Mouse (Mus musculus): ENCODE measurements at regions not wholly inside any gene's neighbourhood (a gene's known extent, or its start where the extent isn't known, plus 50 kb on each side); places are given as distances from the start of the nearest gene placed in this dataset.

- ATAC-seq, result no peak
- Histone ChIP-seq H3K4me3 (ENCODE audit: low read depth, low read length) (no peak overlapping the region), H3K4me1 (ENCODE audit: insufficient read depth) (no peaks in the 10 kb centered on the region), H3K27me3 (ENCODE audit: insufficient read depth, low read length) (no peaks in the 10 kb centered on the region), H3K9me3 (ENCODE audit: low read length) (no peaks in the 10 kb centered on the region), H3K27ac (ENCODE audit: low read depth, low read length) (no peak overlapping the region), H3K4me2 (ENCODE audit: low read depth) (no peak overlapping the region), H3K36me3 (ENCODE audit: insufficient read depth) (no peaks in the 10 kb centered on the region), H3K9ac (no peak overlapping the region)
- DNase-seq, result no peak
- WGBS, result 96% methylated on average over 1 of the region's 1 CpGs
- TF ChIP-seq CTCF (IDR thresholded peaks at IDR 0.05; ENCODE audit: low read depth), result no peak
Measured at GRCm38 (mm10) chr2:46652616-46653015, 1535.4 kb upstream of the Zeb2 start.

GRCm38 (mm10) chr2:46646366-46646765 is 1529.2 kb upstream of the Zeb2 start:
- Histone ChIP-seq H3K27ac (ENCODE audit: low read depth, low read length) (no peak overlapping the region), H3K4me1 (ENCODE audit: insufficient read depth) (no peaks in the 10 kb centered on the region), H3K9ac (no peak overlapping the region), H3K4me3 (ENCODE audit: low read depth, low read length) (no peak overlapping the region), H3K9me3 (ENCODE audit: low read length) (no peaks in the 10 kb centered on the region), H3K27me3 (ENCODE audit: insufficient read depth, low read length) (no peaks in the 10 kb centered on the region), H3K4me2 (ENCODE audit: low read depth) (no peak overlapping the region), H3K36me3 (ENCODE audit: insufficient read depth) (no peaks in the 10 kb centered on the region)
- no peak for TF ChIP-seq CTCF (IDR thresholded peaks at IDR 0.05; ENCODE audit: low read depth)
- 75% methylated on average over 2 of the region's 2 CpGs for WGBS
- DNase-seq (no peak), ATAC-seq (no peak)

GRCm38 (mm10) chr2:46609217-46609616 is 1492.0 kb upstream of the Zeb2 start:
- Histone ChIP-seq H3K4me1 (ENCODE audit: insufficient read depth) (no peaks in the 10 kb centered on the region), H3K9ac (no peak overlapping the region), H3K36me3 (ENCODE audit: insufficient read depth) (no peaks in the 10 kb centered on the region), H3K4me3 (ENCODE audit: low read depth, low read length) (no peak overlapping the region), H3K9me3 (ENCODE audit: low read length) (no peaks in the 10 kb centered on the region), H3K27ac (ENCODE audit: low read depth, low read length) (no peak overlapping the region), H3K27me3 (ENCODE audit: insufficient read depth, low read length) (no peaks in the 10 kb centered on the region), H3K4me2 (ENCODE audit: low read depth) (no peak overlapping the region)
- ATAC-seq (peak; percentile 54; the same call in 1 of the 2 replicates), DNase-seq (peak; percentile 8)
- no peak for TF ChIP-seq CTCF (IDR thresholded peaks at IDR 0.05; ENCODE audit: low read depth)
- 62% methylated on average over 2 of the region's 2 CpGs for WGBS

- no peaks in the 10 kb centered on the region for H3K36me3 ChIP-seq (ENCODE audit: insufficient read depth)
- no peak for ATAC-seq
- no peaks in the 10 kb centered on the region for H3K9me3 ChIP-seq (ENCODE audit: low read length)
- H3K4me1 ChIP-seq (ENCODE audit: insufficient read depth), result no peaks in the 10 kb centered on the region
- WGBS, result 72% methylated on average over 2 of the region's 2 CpGs
- no peak overlapping the region for H3K27ac ChIP-seq (ENCODE audit: low read depth, low read length)
- no peak for DNase-seq
- no peak overlapping the region for H3K9ac ChIP-seq
- TF ChIP-seq CTCF (IDR thresholded peaks at IDR 0.05; ENCODE audit: low read depth), result no peak
- H3K4me2 ChIP-seq (ENCODE audit: low read depth), result no peak overlapping the region
- H3K27me3 ChIP-seq (ENCODE audit: insufficient read depth, low read length), result no peaks in the 10 kb centered on the region
- no peak overlapping the region for H3K4me3 ChIP-seq (ENCODE audit: low read depth, low read length)
Measured at GRCm38 (mm10) chr2:46581773-46582172, 1464.6 kb upstream of the Zeb2 start.

- no peak overlapping the region for H3K4me3 ChIP-seq (ENCODE audit: low read depth, low read length)
- H3K27ac ChIP-seq (ENCODE audit: low read depth, low read length), result no peak overlapping the region
- H3K4me1 ChIP-seq (ENCODE audit: insufficient read depth), result no peaks in the 10 kb centered on the region
- H3K9ac ChIP-seq, result no peak overlapping the region
- DNase-seq (no peak), ATAC-seq (no peak)
- no peaks in the 10 kb centered on the region for H3K9me3 ChIP-seq (ENCODE audit: low read length)
- no peaks in the 10 kb centered on the region for H3K27me3 ChIP-seq (ENCODE audit: insufficient read depth, low read length)
- WGBS, result 92% methylated on average over 2 of the region's 2 CpGs
- no peaks in the 10 kb centered on the region for H3K36me3 ChIP-seq (ENCODE audit: insufficient read depth)
- H3K4me2 ChIP-seq (ENCODE audit: low read depth), result no peak overlapping the region
- TF ChIP-seq CTCF (IDR thresholded peaks at IDR 0.05; ENCODE audit: low read depth), result no peak
Measured at GRCm38 (mm10) chr2:46570416-46570815, 1453.2 kb upstream of the Zeb2 start.

- no peaks in the 10 kb centered on the region for H3K9me3 ChIP-seq (ENCODE audit: low read length)
- no peak overlapping the region for H3K9ac ChIP-seq
- no peaks in the 10 kb centered on the region for H3K4me1 ChIP-seq (ENCODE audit: insufficient read depth)
- DNase-seq (no peak), ATAC-seq (no peak)
- no peaks in the 10 kb centered on the region for H3K27me3 ChIP-seq (ENCODE audit: insufficient read depth, low read length)
- no peak overlapping the region for H3K4me3 ChIP-seq (ENCODE audit: low read depth, low read length)
- no peak overlapping the region for H3K4me2 ChIP-seq (ENCODE audit: low read depth)
- no peaks in the 10 kb centered on the region for H3K36me3 ChIP-seq (ENCODE audit: insufficient read depth)
- no peak overlapping the region for H3K27ac ChIP-seq (ENCODE audit: low read depth, low read length)
- no peak for TF ChIP-seq CTCF (IDR thresholded peaks at IDR 0.05; ENCODE audit: low read depth)
- 72% methylated on average over 1 of the region's 1 CpGs for WGBS
Measured at GRCm38 (mm10) chr2:46533395-46533794, 1416.2 kb upstream of the Zeb2 start.

- ATAC-seq (no peak), DNase-seq (no peak)
- Histone ChIP-seq H3K4me3 (ENCODE audit: low read depth, low read length) (no peak overlapping the region), H3K9ac (no peak overlapping the region), H3K4me1 (ENCODE audit: insufficient read depth) (no peaks in the 10 kb centered on the region), H3K9me3 (ENCODE audit: low read length) (no peaks in the 10 kb centered on the region), H3K36me3 (ENCODE audit: insufficient read depth) (no peaks in the 10 kb centered on the region), H3K4me2 (ENCODE audit: low read depth) (no peak overlapping the region), H3K27me3 (ENCODE audit: insufficient read depth, low read length) (no peaks in the 10 kb centered on the region), H3K27ac (ENCODE audit: low read depth, low read length) (no peak overlapping the region)
- no peak for TF ChIP-seq CTCF (IDR thresholded peaks at IDR 0.05; ENCODE audit: low read depth)
- 90% methylated on average over 1 of the region's 1 CpGs for WGBS
Measured at GRCm38 (mm10) chr2:46530686-46531085, 1413.5 kb upstream of the Zeb2 start.

- no peak for TF ChIP-seq CTCF (IDR thresholded peaks at IDR 0.05; ENCODE audit: low read depth)
- no peaks in the 10 kb centered on the region for H3K36me3 ChIP-seq (ENCODE audit: insufficient read depth)
- no peaks in the 10 kb centered on the region for H3K4me1 ChIP-seq (ENCODE audit: insufficient read depth)
- no peak overlapping the region for H3K4me3 ChIP-seq (ENCODE audit: low read depth, low read length)
- no peak for ATAC-seq
- no peak for DNase-seq
- WGBS, result 56% methylated on average over 4 of the region's 4 CpGs
- no peaks in the 10 kb centered on the region for H3K27me3 ChIP-seq (ENCODE audit: insufficient read depth, low read length)
- H3K4me2 ChIP-seq (ENCODE audit: low read depth), result no peak overlapping the region
- H3K27ac ChIP-seq (ENCODE audit: low read depth, low read length), result no peak overlapping the region
- no peaks in the 10 kb centered on the region for H3K9me3 ChIP-seq (ENCODE audit: low read length)
- H3K9ac ChIP-seq, result no peak overlapping the region
Measured at GRCm38 (mm10) chr2:46525223-46525622, 1408.0 kb upstream of the Zeb2 start.

Data from forebrain, postnatal 0 days (tissue).